Mouse (Mus musculus) ovary, postnatal 36 days (tissue): ENCODE measurements at regions not wholly inside any gene's neighbourhood (a gene's known extent, or its start where the extent isn't known, plus 50 kb on each side); places are given as distances from the start of the nearest gene placed in this dataset.

ENCODE experiments used
- DNase-seq: peaks from one replicate; pipeline ENCODE4 v3.0.0; 2022; ENCODE audit warnings: low spot score, mixed read lengths

GRCm38 (mm10) chr9:41570262-41570661 is 408.8 kb upstream of the Ubash3b start:
- DNase-seq, result no peak

DNA sequence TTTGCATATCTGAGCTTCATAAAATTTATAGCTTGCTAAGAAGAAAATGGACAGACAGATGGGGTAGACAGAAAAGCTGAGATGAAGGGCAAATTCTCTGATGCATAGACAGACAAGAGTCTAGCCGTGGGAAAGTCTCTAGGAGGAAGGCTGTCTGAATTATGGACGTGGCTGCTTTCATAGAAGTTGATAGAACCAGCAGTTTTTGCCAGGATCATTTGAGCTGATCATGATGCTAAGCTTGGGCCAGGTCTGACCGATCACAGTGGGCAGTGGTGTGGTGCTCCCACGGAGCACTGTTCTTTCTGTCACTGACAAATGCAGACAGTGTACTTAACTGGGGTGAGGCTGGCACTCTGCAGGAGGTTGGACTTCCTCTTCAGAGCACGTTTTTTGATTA is 405.0 kb upstream of the Ubash3b start:
- DNase-seq, result no peak

DNA sequence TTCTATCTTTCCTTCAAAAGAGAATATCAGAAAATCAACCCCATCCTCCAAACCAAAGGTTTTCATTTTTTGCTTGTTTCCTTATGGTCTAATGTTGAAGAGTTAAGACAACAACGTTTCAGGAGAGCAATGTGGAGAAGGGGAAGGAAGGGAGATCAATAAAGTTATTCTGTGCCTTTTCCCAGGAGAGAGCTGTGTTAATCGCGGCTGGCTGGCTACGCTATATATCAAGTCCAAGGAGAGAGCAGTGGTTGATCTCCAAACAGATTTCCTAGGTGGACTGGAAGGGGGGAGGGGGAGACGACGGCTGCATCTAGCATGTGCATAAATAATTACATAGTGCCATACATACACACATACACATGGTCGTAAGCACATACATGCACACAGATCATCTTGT is 404.3 kb upstream of the Ubash3b start:
- no peak for DNase-seq

- DNase-seq, result no peak
Observed at GRCm38 (mm10) chr9:41563376-41563775, 401.9 kb upstream of the Ubash3b start.

DNA sequence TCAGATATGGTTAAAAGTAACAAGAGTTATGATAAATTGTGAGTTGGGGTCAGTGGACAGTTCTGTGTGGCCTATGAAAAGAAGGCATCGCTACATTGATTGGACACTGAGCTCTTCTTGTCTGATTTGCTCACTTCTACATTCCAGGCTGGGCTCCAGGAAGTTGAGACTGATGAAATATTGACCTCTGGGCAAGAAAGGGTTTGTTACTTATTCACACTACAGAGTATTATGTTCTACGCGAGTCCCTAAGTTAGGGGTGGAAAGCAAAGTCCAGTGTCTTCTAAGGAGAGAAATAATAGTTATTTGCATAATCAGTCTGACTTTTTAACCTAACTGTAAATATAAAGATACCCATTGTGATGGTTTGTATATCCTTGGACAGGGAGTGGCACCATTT is 397.0 kb upstream of the Ubash3b start:
- no peak for DNase-seq

DNA sequence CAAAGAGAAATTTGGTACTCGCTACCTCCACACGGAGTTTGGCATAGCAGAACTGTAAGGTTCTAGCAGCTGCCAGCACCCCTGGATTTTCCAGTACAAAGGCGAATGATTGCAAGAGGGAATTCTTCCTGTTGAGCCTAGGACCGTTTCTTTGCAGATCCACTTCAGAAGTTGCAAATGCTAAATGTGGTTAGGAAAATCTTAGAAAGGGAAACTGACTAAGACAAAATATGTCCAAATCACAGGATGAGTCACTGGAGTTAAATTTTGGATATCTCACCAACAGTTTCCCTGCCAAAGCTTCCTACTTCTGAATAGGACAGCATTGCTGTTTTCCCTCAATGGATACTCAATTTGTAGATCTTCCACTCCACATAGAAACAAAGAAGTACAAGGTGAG is 395.4 kb upstream of the Ubash3b start:
- DNase-seq, result no peak

- no peak for DNase-seq
Observed at GRCm38 (mm10) chr9:41545776-41546175, 384.3 kb upstream of the Ubash3b start.

GRCm38 (mm10) chr9:41542511-41542910 is 381.0 kb upstream of the Ubash3b start:
- no peak for DNase-seq

- DNase-seq, result no peak
Observed at GRCm38 (mm10) chr9:41541327-41541726, 379.8 kb upstream of the Ubash3b start.

GRCm38 (mm10) chr9:41532786-41533185 is 371.3 kb upstream of the Ubash3b start:
- DNase-seq, result no peak

- DNase-seq, result no peak
Observed at GRCm38 (mm10) chr9:41532290-41532689, 370.8 kb upstream of the Ubash3b start.

GRCm38 (mm10) chr9:41531596-41531995 is 370.1 kb upstream of the Ubash3b start:
- no peak for DNase-seq

DNA sequence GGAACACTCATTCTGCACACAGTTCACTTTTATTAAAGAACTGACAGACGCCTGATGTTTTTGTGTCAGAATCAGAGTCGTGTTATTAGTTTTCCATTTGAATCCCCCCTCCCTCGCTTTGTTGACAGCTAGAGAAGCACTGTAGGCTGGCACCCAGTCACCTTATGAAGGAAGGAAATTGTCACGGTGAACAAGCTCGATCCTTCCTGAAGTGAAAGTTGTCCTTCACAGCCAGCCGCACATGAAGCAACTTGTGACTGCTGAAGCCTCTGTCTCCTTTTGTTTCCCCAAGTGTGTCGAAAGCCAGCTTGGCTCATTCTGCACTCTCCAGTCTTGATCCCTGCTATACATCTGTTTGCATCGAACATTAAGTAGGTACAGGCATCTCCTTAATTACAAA is 364.6 kb upstream of the Ubash3b start:
- no peak for DNase-seq

DNA sequence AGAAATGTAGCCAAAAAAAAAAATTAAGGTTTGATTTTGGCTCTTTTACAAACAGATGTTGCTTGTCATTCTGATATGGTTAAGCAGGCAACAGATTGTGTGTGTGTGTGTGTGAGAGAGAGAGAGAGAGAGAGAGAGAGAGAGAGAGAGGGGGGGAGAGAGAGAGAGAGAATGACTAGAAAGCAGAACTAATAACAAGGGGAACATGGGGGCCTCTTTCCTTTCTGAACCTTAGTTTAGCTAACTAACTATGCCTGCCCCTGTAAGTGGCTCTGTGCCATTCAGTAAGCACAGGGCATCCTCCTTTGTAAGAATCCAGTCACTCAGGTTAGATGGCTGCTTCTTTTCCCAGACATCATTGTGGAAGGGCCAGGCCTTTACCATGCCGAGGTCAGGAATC is 364.0 kb upstream of the Ubash3b start:
- no peak for DNase-seq

DNA sequence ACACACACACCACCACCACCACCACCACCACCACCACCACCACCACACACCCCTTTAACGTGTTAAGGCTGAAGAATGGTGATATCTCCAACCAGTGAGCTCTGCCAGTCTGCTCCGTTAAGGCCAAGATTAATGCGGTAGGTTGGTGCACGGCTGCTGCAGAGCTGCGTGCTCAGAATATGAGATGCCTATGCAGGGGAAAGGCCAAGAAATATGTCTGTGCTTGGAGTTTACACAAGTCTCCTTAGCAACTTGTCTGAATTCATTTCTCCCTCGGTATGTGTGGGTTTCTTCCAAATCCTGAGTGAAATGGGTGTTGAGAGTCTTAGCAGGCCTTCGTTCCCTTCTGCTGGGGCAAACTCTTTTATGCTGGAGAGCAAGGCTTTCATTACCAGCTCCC is 363.1 kb upstream of the Ubash3b start:
- no peak for DNase-seq

- DNase-seq, result no peak
Observed at GRCm38 (mm10) chr9:41523969-41524368, 362.5 kb upstream of the Ubash3b start.

DNA sequence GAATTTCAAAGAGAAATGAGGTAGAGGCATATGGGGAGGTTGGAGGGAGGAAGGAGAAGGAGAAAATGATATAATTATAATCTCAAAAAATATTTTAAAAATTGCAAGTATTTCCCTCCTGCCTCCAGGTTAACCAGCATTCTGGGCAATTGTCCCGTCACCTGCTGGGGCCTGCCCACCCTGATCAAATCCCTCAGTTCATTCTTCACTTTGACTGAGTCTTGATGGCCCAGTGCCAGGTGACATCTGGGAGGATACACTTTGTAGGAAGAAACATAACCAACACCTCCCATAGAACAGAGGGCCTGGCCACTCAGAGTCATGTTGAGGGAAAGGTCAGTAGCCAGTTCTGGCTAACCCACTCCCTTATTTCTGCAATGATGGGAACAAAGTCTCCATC is 360.8 kb upstream of the Ubash3b start:
- no peak for DNase-seq

GRCm38 (mm10) chr9:41517787-41518186 is 356.3 kb upstream of the Ubash3b start:
- DNase-seq, result no peak

DNA sequence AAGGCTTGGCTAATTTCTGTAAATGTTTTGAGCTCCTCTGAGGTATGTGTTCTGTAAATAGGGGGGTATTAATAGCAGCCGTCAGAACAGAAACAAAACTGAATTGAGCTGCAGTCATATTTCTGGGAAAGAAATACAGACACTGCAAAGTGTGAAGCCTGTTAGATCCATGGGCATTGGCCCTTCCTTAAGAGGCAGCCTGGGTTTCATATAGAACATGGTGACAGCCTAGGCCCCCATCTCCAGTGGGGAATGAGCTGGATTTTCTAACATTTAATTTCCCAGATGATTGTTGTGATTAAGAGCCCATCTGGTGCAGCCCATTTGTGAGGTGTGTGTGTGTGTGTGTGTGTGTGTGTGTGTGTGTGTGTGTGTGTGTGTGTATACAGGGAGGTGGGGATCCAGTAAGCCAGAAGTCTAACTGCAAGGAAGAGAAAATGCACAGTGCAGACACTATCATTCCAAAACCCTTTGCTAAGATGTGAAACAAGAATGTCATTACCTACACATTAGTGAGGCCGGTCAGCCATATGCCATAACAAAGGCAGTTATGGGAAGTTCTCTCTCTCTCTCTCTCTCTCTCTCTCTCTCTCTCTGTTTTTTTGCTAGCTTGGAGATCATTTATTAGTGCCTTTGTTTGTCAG is 355.7 kb upstream of the Ubash3b start:
- no peak for DNase-seq

DNA sequence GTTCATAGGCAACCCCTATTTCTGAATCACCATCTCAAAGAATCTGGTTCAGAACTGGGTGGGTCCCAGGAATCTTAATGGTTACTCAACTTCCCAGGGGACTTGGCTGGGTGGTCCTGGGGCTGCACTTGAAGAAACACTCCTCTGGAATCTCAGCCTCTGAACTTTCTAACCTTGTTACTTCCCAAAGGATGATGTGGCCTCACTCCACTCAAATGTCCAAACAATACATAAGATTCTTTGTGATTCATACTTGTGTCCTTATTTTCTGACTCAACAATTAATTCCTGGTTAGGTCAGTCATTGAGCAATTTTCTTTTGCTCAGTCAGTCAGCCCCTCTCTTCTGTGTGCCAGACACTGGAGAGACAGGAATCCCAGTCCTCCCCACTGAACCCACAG is 353.7 kb upstream of the Ubash3b start:
- no peak for DNase-seq

DNA sequence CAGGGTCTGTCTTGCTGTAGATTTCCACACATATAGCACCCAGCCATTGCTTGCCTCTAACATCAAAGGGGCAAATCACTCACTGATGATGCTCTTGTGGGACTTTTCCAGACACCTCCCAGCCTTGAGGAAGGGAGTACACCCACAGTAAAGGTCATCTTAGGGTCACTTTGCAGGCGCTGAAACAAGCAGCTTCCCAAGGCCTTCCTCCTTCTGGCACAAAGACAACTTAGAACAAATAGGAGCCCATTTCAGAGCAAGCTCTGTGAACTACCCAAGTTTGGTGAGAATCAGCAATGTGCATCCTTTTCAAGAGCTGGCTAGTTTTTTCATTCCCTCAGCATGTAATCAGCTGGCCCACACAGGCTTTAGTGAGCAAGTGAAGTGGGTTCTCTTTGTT is 352.2 kb upstream of the Ubash3b start:
- DNase-seq, result no peak

- no peak for DNase-seq
Observed at GRCm38 (mm10) chr9:41509597-41509996, 348.1 kb upstream of the Ubash3b start.

DNA sequence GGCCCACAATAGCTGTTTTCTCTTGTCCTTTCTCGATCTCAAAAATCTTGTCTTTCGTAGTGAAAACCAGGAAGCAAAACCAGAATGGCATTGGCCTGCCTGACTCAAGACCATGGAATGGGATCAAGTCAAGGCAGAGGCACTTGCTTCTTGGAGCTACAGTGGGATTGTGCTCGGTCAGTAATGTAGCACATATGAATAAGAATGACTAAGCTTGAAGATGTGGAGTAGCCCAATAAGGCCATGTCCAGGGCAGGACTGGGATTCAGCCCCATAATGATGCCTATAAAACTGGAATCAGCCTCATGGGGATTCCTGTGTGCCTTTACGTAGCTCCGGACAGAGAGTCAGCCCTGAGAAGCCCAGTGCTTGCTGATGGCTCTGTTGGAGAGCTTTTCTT is 347.2 kb upstream of the Ubash3b start:
- DNase-seq, result no peak

- DNase-seq, result no peak
Observed at GRCm38 (mm10) chr9:41498326-41498725, 336.8 kb upstream of the Ubash3b start.

GRCm38 (mm10) chr9:41490112-41490511 is 328.6 kb upstream of the Ubash3b start:
- DNase-seq, result no peak
